Mouse (Mus musculus) midbrain, embryonic 11.5 days (tissue): Measurements from ENCODE around the gene Bmpr1b. TPM values are rescaled to one million over a fixed set of nuclear protein-coding genes. Genes with fewer than 3 reads are reported as not detected.

Source experiments
- ATAC-seq: fragments of 200-750 bp; cut with Nextera tagmentation; 2 replicates; pipeline ENCODE4 v1.8.0; 2017; ENCODE audit warnings: moderate TSS enrichment, moderate library complexity; ENCODE audit not compliant: low FRiP score
- DNase-seq: peaks from one replicate; pipeline ENCODE4 v3.0.0; 2015; ENCODE audit warnings: low spot score; ENCODE audit errors: missing footprints
- H3K27ac ChIP-seq: fragments of 300-500 bp; sonication (generic); 2 replicates; pipeline ENCODE4 v1.5.1; 2014; ENCODE audit warnings: low read depth, low read length
- H3K27me3 ChIP-seq: fragments of 300-500 bp; sonication (generic); 2 replicates; pipeline ENCODE4 v1.6.1; 2014; ENCODE audit warnings: mild to moderate bottlenecking, low read length, moderate library complexity, mixed read lengths; ENCODE audit not compliant: control insufficient read depth, insufficient read depth
- H3K36me3 ChIP-seq: fragments of 300-500 bp; sonication (generic); 2 replicates; pipeline ENCODE4 v1.6.1; 2014; ENCODE audit warnings: mild to moderate bottlenecking, low read length, moderate library complexity, mixed read lengths; ENCODE audit not compliant: control insufficient read depth, insufficient read depth
- H3K4me1 ChIP-seq: fragments of 300-500 bp; sonication (generic); 2 replicates; pipeline ENCODE4 v1.6.1; 2014; ENCODE audit warnings: low read length; ENCODE audit not compliant: control insufficient read depth, insufficient read depth
- H3K4me2 ChIP-seq: fragments of 300-500 bp; sonication (generic); 2 replicates; pipeline ENCODE4 v1.6.1; 2014; ENCODE audit warnings: mild to moderate bottlenecking, moderate library complexity
- H3K4me3 ChIP-seq: fragments of 300-500 bp; sonication (generic); 2 replicates; pipeline ENCODE4 v1.5.1; 2014; ENCODE audit warnings: low read depth, low read length
- H3K9ac ChIP-seq: fragments of 300-500 bp; sonication (generic); 2 replicates; pipeline ENCODE4 v1.6.1; 2014; ENCODE audit warnings: low read length
- H3K9me3 ChIP-seq: fragments of 300-500 bp; sonication (generic); 2 replicates; pipeline ENCODE4 v1.6.1; 2016; ENCODE audit warnings: low read length; ENCODE audit not compliant: control insufficient read depth
- WGBS: fragments of 180-500 bp; shearing (Covaris S2); extraction: QIAGEN DNeasy Blood & Tissue Kit; methylation state at CpG from one replicate; pipeline ENCODE4 v1.1.7; 2014; 5-methylcytosine and 5-hydroxymethylcytosine counted together
- polyA plus RNA-seq: library from polyadenylated mRNA; unstranded; fragments of >200 nt; fragmentation: Nextera tagmentation; extraction: Ambion mirVana; gene quantifications from 2 replicates; pipeline ENCODE4 v1.2.1, GENCODE M21; 2014

Bmpr1b gene
- polyA plus RNA-seq, 1 experiment from 2014 or later: 5.5 TPM

DNA sequence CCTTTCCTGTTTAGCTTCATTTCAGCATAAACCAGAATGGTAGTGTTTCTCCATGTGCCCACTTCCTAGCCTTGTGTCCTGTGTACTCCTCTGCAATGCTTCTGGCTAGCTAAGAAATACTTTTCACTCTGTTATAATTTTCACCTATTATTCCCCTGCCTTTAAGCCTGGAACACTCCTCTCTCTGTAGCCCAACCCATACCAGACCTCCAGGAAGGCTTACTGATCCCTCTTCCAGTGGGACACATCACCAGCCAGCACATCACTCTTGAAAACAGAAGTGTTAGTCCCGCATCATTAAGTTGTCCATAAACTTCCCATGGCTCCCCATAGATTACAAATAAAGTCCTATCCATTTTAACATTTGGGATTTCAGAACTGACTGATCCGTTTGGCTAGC, 375.5 kb downstream of the Bmpr1b start:
- no peaks in the 10 kb centered on the region for H3K4me1 ChIP-seq
- no peak overlapping the region for H3K9ac ChIP-seq
- H3K27me3 ChIP-seq: no peaks in the 10 kb centered on the region
- 84% methylated on average over 2 of the region's 2 CpGs for WGBS
- H3K4me3 ChIP-seq: no peak overlapping the region
- H3K36me3 ChIP-seq: no peaks in the 10 kb centered on the region
- no peaks in the 10 kb centered on the region for H3K9me3 ChIP-seq
- no peak overlapping the region for H3K4me2 ChIP-seq
- ATAC-seq (no peak), DNase-seq (no peak)
- no peak overlapping the region for H3K27ac ChIP-seq

DNA sequence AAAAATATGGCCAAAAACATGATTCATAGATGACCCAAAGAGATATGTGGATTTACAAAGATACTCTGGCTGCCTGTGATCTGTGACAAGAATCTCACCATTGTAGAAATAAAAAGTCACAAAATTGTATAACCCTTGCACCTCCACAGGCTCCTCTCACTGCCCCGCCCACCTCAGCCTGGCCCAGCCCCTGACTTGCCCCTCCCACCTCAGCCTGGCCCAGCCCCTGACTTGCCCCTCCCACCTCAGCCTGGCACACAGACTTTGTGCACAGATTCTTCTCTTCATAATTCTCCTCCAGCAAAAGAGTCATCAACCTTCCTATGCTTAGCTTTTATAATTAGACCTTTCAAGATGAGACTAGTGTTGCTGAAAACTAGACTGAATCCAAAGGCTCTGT, 377.1 kb downstream of the Bmpr1b start:
- H3K9me3 ChIP-seq: no peaks in the 10 kb centered on the region
- ATAC-seq: peak; percentile 61; the same call in 1 of the 2 replicates

GRCm38 (mm10) chr3:141791026-141791780, 378.0 kb downstream of the Bmpr1b start:
- whole genome bisulfite sequencing: 90% methylated on average over 8 of the region's 8 CpGs
- ATAC-seq: no peak
- Histone ChIP-seq H3K4me2 (no peak overlapping the region), H3K9ac (no peak overlapping the region), H3K27ac (no peak overlapping the region), H3K27me3 (no peaks in the 10 kb centered on the region), H3K4me1 (no peaks in the 10 kb centered on the region), H3K4me3 (no peak overlapping the region), H3K36me3 (no peaks in the 10 kb centered on the region), H3K9me3 (no peaks in the 10 kb centered on the region)
- no peak for DNase-seq

More for the DNA sequence above, 377.1 kb downstream of the Bmpr1b start:
- Histone ChIP-seq H3K36me3 (no peaks in the 10 kb centered on the region), H3K4me3 (no peak overlapping the region), H3K27ac (no peak overlapping the region), H3K4me2 (no peak overlapping the region), H3K9ac (no peak overlapping the region), H3K4me1 (no peaks in the 10 kb centered on the region), H3K27me3 (no peaks in the 10 kb centered on the region)
- no peak for DNase-seq
- WGBS: 90% methylated on average over 1 of the region's 1 CpGs

Other genes starting within 250 kb of the Bmpr1b start
- 17.5 and 20.3 TPM in 2 replicates for gene Pdlim5, start 226.3 kb upstream of the Bmpr1b start, polyA plus RNA-seq